Mouse (Mus musculus): ENCODE measurements around the gene Gna11. TPM values are rescaled to one million over a fixed set of nuclear protein-coding genes. Genes with fewer than 3 reads are reported as not detected.

The Gna11 gene
- total and polyA plus RNA-seq, 3 experiments: 46.6 to 68.0 (median 53.5) TPM

DNA sequence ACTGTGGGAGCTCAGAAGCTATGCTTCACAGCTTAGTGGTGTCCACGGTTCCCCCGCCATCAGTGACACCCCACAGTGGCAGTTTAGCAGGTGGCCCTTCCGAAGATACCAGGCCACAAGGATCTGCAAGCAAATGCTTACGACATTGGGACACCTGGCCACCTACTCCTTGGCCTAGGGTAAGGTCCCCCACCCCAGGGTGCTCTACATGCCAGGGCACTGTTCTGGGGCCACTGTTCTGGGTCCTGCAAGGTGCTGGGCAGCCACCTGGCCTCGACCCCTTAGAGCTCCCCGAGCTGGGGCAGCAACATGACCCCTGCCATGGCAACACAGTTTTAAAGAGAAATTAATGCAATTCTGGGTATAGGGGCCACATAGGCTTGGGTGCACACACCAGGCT is 49.8 kb downstream of the Gna11 start:
- 67% methylated on average over 6 of the region's 6 CpGs for WGBS
- TF ChIP-seq CTCF (IDR thresholded peaks at IDR 0.05) (no peak), EP300 (IDR thresholded peaks at IDR 0.05; ENCODE audit: insufficient read depth, low read depth, low read length) (no peak), POLR2A (IDR thresholded peaks at IDR 0.05; ENCODE audit: insufficient read depth, low read depth, low read length) (no peak)
- Histone ChIP-seq H3K4me1 (ENCODE audit: control insufficient read depth, insufficient read depth, low read length) (peaks cover 2% of the 10 kb centered on the region), H3K36me3 (ENCODE audit: control insufficient read depth, insufficient read depth, low read length) (no peaks in the 10 kb centered on the region), H3K9ac (ENCODE audit: low read depth, low read length) (peak overlapping the region; percentile 94; the same call in 1 of the 2 replicates), H3K79me2 (replicated peaks; ENCODE audit: control insufficient read depth, insufficient read depth, low read length) (peaks cover 4% of the 10 kb centered on the region), H3K4me3 (peak overlapping the region; percentile 87), H3K27ac (no peak overlapping the region; the same call in 1 of the 2 replicates), H3K27me3 (ENCODE audit: control insufficient read depth, insufficient read depth, low read length) (no peaks in the 10 kb centered on the region)
- intact Hi-C loops (cut with DNase I): loop anchor here (10.0 kb wide), 1 partner anchor 590 kb away; the partner anchor contains the start of gene Timm13
- no peak for DNase-seq

DNA sequence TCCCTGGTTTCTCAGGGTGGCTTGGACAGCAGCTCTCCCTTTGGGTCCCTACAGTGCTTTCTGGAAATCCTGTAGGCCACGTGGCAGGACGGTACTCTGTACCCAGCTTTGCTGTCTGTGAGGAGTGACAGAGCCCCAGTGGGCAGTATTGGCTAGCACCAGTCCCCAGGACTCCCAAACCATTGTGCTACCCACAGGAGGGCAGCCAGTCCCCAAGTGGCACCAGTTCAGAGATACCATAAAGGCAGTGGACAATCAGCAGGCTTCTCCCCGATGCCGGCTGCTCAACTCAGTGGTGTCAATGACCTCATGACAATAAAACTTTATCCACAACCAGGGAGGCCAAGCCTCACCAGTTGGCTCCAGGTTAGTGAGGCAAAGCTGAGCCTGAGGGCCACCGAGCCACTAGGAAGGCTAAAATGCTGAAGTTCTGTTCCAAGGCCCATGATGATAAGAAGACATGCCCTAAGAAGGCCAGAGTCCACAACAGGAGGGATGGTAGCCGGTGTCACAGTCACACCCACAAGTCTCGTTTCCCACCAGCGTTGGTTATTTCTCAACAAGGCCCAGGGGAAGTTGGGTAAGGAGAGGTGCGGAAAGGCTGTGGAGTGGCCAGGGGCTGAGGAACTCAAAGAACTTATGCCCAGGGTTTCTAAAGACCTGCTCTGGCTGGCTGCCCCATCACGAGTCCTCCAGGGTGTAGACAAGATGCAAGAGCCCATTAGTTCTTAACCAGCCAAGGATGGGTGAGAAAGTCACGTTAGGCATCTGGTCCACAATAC is 50.5 kb downstream of the Gna11 start:
- Histone ChIP-seq H3K4me1 (ENCODE audit: control insufficient read depth, insufficient read depth, low read length) (peaks cover 2% of the 10 kb centered on the region), H3K27me3 (ENCODE audit: control insufficient read depth, insufficient read depth, low read length) (no peaks in the 10 kb centered on the region), H3K9ac (ENCODE audit: low read depth, low read length) (no peak overlapping the region), H3K27ac (no peak overlapping the region), H3K79me2 (replicated peaks; ENCODE audit: control insufficient read depth, insufficient read depth, low read length) (peaks cover 4% of the 10 kb centered on the region), H3K36me3 (ENCODE audit: control insufficient read depth, insufficient read depth, low read length) (no peaks in the 10 kb centered on the region), H3K4me3 (no peak overlapping the region)
- intact Hi-C loops (cut with DNase I): loop anchor here (10.0 kb wide), 1 partner anchor 590 kb away; the partner anchor contains the start of gene Timm13
- peak in 1 of 2 experiments; percentile 21 for DNase-seq
- TF ChIP-seq CTCF (IDR thresholded peaks at IDR 0.05): no peak
- TF ChIP-seq POLR2A (IDR thresholded peaks at IDR 0.05; ENCODE audit: insufficient read depth, low read depth, low read length): no peak
- no peak for TF ChIP-seq EP300 (IDR thresholded peaks at IDR 0.05; ENCODE audit: insufficient read depth, low read depth, low read length)
- WGBS: 77% methylated on average over 11 of the region's 11 CpGs

DNA sequence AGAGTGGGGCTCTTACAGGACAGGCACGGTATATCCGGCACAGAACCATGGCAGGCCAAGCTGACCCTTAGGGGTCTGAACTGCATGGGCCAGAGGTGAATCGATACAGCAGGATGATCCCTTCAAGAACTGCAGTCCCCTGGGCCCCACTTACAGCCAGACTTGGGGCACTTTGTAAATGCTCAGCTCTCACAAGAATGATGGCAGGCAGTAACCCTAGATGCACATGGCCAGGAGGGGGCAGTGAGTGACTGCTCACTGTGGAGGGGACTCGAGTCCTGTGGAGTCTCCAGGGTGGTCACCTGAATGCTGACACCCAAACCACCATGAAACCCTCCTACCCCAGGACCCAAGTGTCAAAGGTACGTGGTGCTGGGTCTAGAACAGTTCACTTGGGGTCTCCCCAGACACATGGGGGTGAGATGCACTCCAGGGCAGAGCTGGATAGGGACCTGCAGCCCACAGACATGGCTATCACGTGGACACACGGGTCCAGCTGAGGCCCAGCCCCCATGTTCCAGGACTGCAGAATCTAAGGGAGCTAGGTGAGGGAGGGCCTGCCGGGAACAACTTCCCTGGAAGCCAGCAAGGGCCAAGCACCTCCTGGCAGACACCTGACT is 51.3 kb downstream of the Gna11 start:
- intact Hi-C loops (cut with DNase I): loop anchor here (10.0 kb wide), 1 partner anchor 589 kb away; the partner anchor contains the start of gene Timm13
- no peak overlapping the region for H3K27ac ChIP-seq
- TF ChIP-seq CTCF (IDR thresholded peaks at IDR 0.05) (peak; percentile 22; the same call in 1 of the 2 replicates), POLR2A (IDR thresholded peaks at IDR 0.05; ENCODE audit: insufficient read depth, low read depth, low read length) (no peak), EP300 (IDR thresholded peaks at IDR 0.05; ENCODE audit: insufficient read depth, low read depth, low read length) (no peak)
- peaks cover 2% of the 10 kb centered on the region; the same call in 1 of the 2 replicates for H3K4me1 ChIP-seq (ENCODE audit: control insufficient read depth, insufficient read depth, low read length)
- 69% methylated on average over 8 of the region's 8 CpGs for WGBS
- no peaks in the 10 kb centered on the region for H3K36me3 ChIP-seq (ENCODE audit: control insufficient read depth, insufficient read depth, low read length)
- no peak overlapping the region for H3K4me3 ChIP-seq
- H3K79me2 ChIP-seq (replicated peaks; ENCODE audit: control insufficient read depth, insufficient read depth, low read length): peaks cover 4% of the 10 kb centered on the region
- H3K27me3 ChIP-seq (ENCODE audit: control insufficient read depth, insufficient read depth, low read length): no peaks in the 10 kb centered on the region
- DNase-seq: no peak
- no peak overlapping the region for H3K9ac ChIP-seq (ENCODE audit: low read depth, low read length)

DNA sequence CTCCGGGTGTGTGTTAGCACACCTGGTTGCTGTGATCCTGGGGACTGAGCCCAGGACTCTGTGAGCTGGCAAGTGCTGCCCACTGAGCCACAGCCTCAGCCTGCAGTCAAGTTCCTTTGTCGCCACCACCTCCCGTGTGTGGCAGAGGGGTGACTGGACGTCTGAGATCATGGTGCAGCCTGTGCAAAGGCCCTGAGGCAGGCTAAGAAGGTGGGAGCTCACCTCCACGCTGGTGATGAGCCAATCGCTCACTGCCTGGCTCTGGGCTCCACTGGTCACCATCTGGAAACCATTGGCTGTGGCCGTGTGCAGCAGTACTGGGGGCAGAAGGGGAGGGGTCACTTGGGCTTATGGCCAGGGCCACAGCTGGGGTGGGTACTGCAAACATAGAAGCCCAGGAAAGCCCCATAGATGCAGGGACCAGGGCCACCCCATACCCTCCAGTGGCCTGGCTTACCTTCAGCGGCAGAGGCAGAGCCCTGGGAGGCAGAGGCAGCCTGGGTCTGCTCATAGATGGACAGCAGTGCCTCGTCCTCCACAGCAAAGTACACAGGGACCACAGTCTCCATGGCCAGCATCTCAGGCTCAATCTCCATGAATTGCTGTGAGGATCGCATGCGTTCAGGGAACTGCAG is 52.3 kb downstream of the Gna11 start:
- no peak overlapping the region for H3K4me3 ChIP-seq
- DNase-seq: peak in 1 of 2 experiments; percentile 15
- no peaks in the 10 kb centered on the region for H3K36me3 ChIP-seq (ENCODE audit: control insufficient read depth, insufficient read depth, low read length)
- 93% methylated on average over 11 of the region's 11 CpGs for whole genome bisulfite sequencing
- H3K27me3 ChIP-seq (ENCODE audit: control insufficient read depth, insufficient read depth, low read length): no peaks in the 10 kb centered on the region
- no peak overlapping the region for H3K9ac ChIP-seq (ENCODE audit: low read depth, low read length)
- H3K27ac ChIP-seq: no peak overlapping the region
- no peak for TF ChIP-seq POLR2A (IDR thresholded peaks at IDR 0.05; ENCODE audit: insufficient read depth, low read depth, low read length)
- TF ChIP-seq CTCF (IDR thresholded peaks at IDR 0.05): no peak
- TF ChIP-seq EP300 (IDR thresholded peaks at IDR 0.05; ENCODE audit: insufficient read depth, low read depth, low read length): no peak
- peaks cover 4% of the 10 kb centered on the region for H3K79me2 ChIP-seq (replicated peaks; ENCODE audit: control insufficient read depth, insufficient read depth, low read length)
- peaks cover 2% of the 10 kb centered on the region; the same call in 1 of the 2 replicates for H3K4me1 ChIP-seq (ENCODE audit: control insufficient read depth, insufficient read depth, low read length)
- intact Hi-C loops (cut with DNase I): loop anchor here (10.0 kb wide), 1 partner anchor 588 kb away; the partner anchor contains the start of gene Timm13

DNA sequence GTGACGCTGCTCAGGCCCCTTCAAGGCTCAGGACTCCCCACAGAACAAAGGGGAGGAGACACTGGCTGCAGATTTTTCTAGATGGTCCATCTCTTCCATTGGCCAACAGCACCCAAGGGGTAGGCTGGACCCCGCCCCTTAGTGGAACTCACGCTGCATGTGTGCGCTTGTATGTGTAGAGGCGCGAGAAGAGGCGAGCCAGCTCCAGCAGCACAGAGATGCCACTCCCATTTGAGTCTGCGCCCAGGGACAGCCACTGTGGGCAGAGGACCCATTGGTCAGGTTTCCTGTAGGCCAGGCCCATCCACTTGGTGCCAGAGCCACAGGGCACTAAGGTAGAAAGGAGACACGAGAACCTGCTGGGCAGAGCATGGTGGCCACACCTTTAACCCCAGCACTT is 54.0 kb downstream of the Gna11 start:
- Histone ChIP-seq H3K27me3 (ENCODE audit: control insufficient read depth, insufficient read depth, low read length) (no peaks in the 10 kb centered on the region), H3K27ac (no peak overlapping the region), H3K4me1 (ENCODE audit: control insufficient read depth, insufficient read depth, low read length) (peaks cover 2% of the 10 kb centered on the region; the same call in 1 of the 2 replicates), H3K9ac (ENCODE audit: low read depth, low read length) (no peak overlapping the region), H3K4me3 (no peak overlapping the region), H3K79me2 (replicated peaks; ENCODE audit: control insufficient read depth, insufficient read depth, low read length) (peaks cover 4% of the 10 kb centered on the region), H3K36me3 (ENCODE audit: control insufficient read depth, insufficient read depth, low read length) (no peaks in the 10 kb centered on the region)
- DNase-seq: no peak
- no peak for TF ChIP-seq EP300 (IDR thresholded peaks at IDR 0.05; ENCODE audit: insufficient read depth, low read depth, low read length)
- TF ChIP-seq POLR2A (IDR thresholded peaks at IDR 0.05; ENCODE audit: insufficient read depth, low read depth, low read length): no peak
- no peak for TF ChIP-seq CTCF (IDR thresholded peaks at IDR 0.05)
- intact Hi-C loops (cut with DNase I): loop anchor here (10.0 kb wide), 1 partner anchor 586 kb away; the partner anchor contains the start of gene Timm13
- WGBS: 93% methylated on average over 9 of the region's 9 CpGs

Measured in heart, adult 2 months (tissue).